Mouse (Mus musculus) hindbrain, embryonic 11.5 days (tissue): Measurements from ENCODE around the gene Fchsd2. TPM values are rescaled to one million over a fixed set of nuclear protein-coding genes. Genes with fewer than 3 reads are reported as not detected.

ENCODE experiments used
- ATAC-seq: fragments of 200-750 bp; cut with Nextera tagmentation; 2 replicates; pipeline ENCODE4 v1.8.0; 2017; ENCODE audit warnings: mild to moderate bottlenecking, moderate TSS enrichment, moderate library complexity; ENCODE audit not compliant: low FRiP score
- DNase-seq: peaks from one replicate; pipeline ENCODE4 v3.0.0-alpha.2; 2015; ENCODE audit warnings: low spot score
- H3K27ac ChIP-seq: fragments of 300-500 bp; sonication (generic); 2 replicates; pipeline ENCODE4 v1.5.1; 2014; ENCODE audit warnings: mild to moderate bottlenecking, low read depth, low read length
- H3K27me3 ChIP-seq: fragments of 300-500 bp; sonication (generic); 2 replicates; pipeline ENCODE4 v1.6.1; 2014; ENCODE audit warnings: mild to moderate bottlenecking, low read length, moderate library complexity, mixed read lengths; ENCODE audit not compliant: control insufficient read depth, insufficient read depth
- H3K36me3 ChIP-seq: fragments of 300-500 bp; sonication (generic); 2 replicates; pipeline ENCODE4 v1.6.1; 2014; ENCODE audit warnings: mild to moderate bottlenecking, low read length, moderate library complexity, mixed read lengths; ENCODE audit not compliant: control insufficient read depth, insufficient read depth
- H3K4me1 ChIP-seq: fragments of 300-500 bp; sonication (generic); replicated peaks from 2 replicates; pipeline ENCODE4 v1.6.1; 2014; ENCODE audit warnings: low read length, mixed read lengths; ENCODE audit not compliant: control insufficient read depth, insufficient read depth
- H3K4me2 ChIP-seq: fragments of 300-500 bp; sonication (generic); replicated peaks from 2 replicates; pipeline ENCODE4 v1.6.1; 2014; ENCODE audit warnings: mild to moderate bottlenecking, low read depth, low read length
- H3K4me3 ChIP-seq: fragments of 300-500 bp; sonication (generic); 2 replicates; pipeline ENCODE4 v1.5.1; 2014; ENCODE audit warnings: low read depth, low read length
- H3K9ac ChIP-seq: fragments of 300-500 bp; sonication (generic); 2 replicates; pipeline ENCODE4 v1.6.1; 2014; ENCODE audit warnings: low read depth, low read length
- H3K9me3 ChIP-seq: fragments of 300-500 bp; sonication (generic); 2 replicates; pipeline ENCODE4 v1.6.1; 2016; ENCODE audit warnings: low read length; ENCODE audit not compliant: control insufficient read depth
- WGBS: fragments of 180-500 bp; shearing (Covaris S2); extraction: QIAGEN DNeasy Blood & Tissue Kit; methylation state at CpG from one replicate; pipeline ENCODE4 v1.1.7; 2014; 5-methylcytosine and 5-hydroxymethylcytosine counted together
- polyA plus RNA-seq: library from polyadenylated mRNA; unstranded; fragments of >200 nt; fragmentation: Nextera tagmentation; extraction: Ambion mirVana; gene quantifications from 2 replicates; pipeline ENCODE4 v1.2.1, GENCODE M21; 2014

Gene Fchsd2
- polyA plus RNA-seq, 1 experiment from 2014 or later = 34.5 TPM

DNA sequence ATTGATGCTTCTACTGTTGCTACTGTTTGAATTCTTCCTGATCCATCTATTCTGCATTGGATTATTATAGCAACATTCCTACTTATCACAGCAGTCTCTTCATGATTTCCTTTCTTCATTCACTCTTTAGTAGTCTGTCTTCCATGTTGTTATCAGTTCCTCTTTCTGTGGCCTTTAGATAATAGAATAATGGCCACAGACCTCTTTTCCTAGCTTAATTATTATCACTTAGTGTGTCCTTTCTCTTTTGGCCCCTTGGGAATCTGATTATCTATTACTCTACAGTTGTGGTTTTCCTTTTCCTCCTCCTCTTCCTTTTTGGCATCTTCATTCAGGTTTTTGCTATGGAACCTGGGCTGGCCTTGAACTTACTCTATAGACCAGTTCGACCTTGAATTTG lies 21.7 kb downstream of the Fchsd2 start:
- DNase-seq (no peak), ATAC-seq (no peak)
- Histone ChIP-seq H3K36me3 (peaks cover 4% of the 10 kb centered on the region; the same call in 1 of the 2 replicates), H3K4me3 (no peak overlapping the region), H3K4me1 (no peaks in the 10 kb centered on the region), H3K9me3 (no peaks in the 10 kb centered on the region), H3K4me2 (no peak overlapping the region), H3K9ac (no peak overlapping the region), H3K27me3 (no peaks in the 10 kb centered on the region), H3K27ac (no peak overlapping the region)
- WGBS = 90% methylated on average over 1 of the region's 1 CpGs

DNA sequence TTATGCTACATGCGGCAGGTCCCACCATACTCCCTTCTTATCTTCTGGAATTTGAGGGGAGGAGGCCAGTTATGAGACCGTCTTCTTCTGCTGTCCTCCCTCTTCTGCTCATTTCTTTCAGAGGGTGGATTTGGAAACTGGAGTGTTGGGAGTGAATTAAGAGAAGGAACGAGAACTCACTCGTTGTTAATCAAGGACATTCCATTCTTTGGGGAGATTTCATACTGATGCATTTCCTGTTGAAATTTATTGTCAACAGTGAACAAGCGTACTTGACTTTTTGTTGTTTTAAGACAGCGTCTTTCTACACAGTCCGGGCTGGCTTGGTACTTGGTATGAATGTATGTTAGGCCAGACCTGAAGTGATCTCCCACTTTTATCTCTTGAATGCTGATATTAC lies 26.7 kb downstream of the Fchsd2 start:
- H3K4me3 ChIP-seq = no peak overlapping the region
- no peak for ATAC-seq
- H3K9ac ChIP-seq = no peak overlapping the region
- H3K36me3 ChIP-seq = peaks cover 4% of the 10 kb centered on the region; the same call in 1 of the 2 replicates
- H3K27ac ChIP-seq = no peak overlapping the region
- no peak for DNase-seq
- no peaks in the 10 kb centered on the region for H3K9me3 ChIP-seq
- 95% methylated on average over 7 of the region's 7 CpGs for WGBS
- no peaks in the 10 kb centered on the region for H3K27me3 ChIP-seq
- no peak overlapping the region for H3K4me2 ChIP-seq
- no peaks in the 10 kb centered on the region for H3K4me1 ChIP-seq

DNA sequence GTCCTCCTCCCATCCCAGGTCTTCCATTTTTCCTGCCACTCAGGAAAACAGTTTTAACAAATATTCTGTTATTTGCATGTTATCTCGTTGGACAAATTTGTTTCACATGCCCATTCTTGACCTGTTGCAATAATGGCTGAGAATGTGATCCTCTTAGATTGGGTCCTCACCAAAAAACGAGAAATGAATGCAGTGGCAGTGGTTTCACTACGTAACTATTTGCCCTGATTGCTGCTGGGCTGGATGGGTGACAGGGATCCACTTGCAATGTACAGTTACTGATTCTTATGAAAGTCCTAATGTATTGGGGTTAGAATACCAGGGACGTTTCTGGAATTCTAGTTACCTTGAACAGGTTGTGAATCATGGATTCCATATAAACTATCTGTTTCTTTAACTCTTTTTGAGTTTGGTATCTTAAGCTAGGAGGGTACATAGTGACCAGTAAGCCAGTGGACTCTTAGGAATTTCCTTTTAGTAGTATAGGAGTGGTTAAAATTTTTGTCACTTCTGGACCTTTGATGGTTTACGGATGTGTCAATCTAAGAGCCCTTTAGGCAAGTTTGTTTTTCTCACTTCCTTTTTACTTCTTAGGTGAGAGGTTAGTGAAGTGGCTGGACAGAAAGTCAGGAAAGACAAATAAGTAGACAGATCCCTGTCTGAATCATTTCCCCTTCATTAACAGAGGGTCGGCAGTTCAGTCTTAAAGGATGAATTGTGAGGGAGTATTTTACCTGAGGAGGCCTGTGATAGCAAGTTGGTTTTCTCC lies 31.1 kb downstream of the Fchsd2 start:
- Histone ChIP-seq H3K4me2 (no peak overlapping the region), H3K9me3 (no peaks in the 10 kb centered on the region), H3K36me3 (no peaks in the 10 kb centered on the region), H3K4me1 (no peaks in the 10 kb centered on the region), H3K27ac (no peak overlapping the region), H3K9ac (no peak overlapping the region), H3K4me3 (no peak overlapping the region), H3K27me3 (no peaks in the 10 kb centered on the region)
- DNase-seq = no peak
- ATAC-seq = no peak
- 86% methylated on average over 6 of the region's 6 CpGs for WGBS

DNA sequence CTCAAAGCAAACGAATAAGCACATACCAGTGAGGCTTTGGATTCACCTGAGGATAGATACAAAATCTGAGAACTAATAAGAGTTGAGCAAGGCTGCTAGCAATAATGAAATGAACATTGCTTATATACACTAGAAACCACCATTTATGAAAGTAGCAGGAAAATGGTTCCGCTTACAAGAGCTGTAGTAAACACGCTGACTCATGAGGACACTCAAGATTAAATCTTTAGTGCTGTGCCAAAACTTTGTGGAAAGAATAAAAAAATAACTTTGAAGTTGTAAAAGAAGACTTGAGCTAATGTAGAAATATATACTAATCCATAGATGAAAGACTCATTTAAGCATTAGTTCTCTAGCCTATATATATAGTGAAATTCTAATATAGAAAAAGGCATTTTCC lies 35.1 kb downstream of the Fchsd2 start:
- H3K27ac ChIP-seq = no peak overlapping the region
- no peak overlapping the region for H3K9ac ChIP-seq
- H3K4me2 ChIP-seq = no peak overlapping the region
- H3K9me3 ChIP-seq = no peaks in the 10 kb centered on the region
- 90% methylated on average over 3 of the region's 3 CpGs for WGBS
- DNase-seq (no peak), ATAC-seq (no peak)
- H3K4me1 ChIP-seq = no peaks in the 10 kb centered on the region
- no peak overlapping the region for H3K4me3 ChIP-seq
- no peaks in the 10 kb centered on the region for H3K27me3 ChIP-seq
- no peaks in the 10 kb centered on the region for H3K36me3 ChIP-seq

DNA sequence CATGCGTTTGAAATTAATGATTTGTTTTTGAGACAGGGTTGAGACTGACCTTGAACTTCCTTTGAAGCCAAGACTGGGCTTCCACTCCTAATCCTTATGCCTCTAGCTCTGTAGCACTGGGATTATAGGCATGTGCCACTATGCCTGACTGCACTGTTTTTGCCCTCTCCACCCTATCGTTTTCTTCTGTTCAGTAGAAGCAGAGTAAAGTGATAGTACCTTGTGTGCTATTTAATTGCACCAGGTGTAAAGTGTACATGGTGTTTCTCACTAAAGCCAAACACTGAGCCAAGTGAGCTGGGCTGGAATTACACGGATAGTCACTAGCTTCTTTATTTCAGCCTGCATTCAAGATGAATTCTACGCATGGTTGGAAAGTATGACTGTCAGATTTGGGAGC lies 35.9 kb downstream of the Fchsd2 start:
- Histone ChIP-seq H3K27ac (no peak overlapping the region), H3K4me3 (no peak overlapping the region), H3K36me3 (no peaks in the 10 kb centered on the region), H3K9me3 (no peaks in the 10 kb centered on the region), H3K27me3 (no peaks in the 10 kb centered on the region), H3K4me1 (no peaks in the 10 kb centered on the region), H3K4me2 (no peak overlapping the region), H3K9ac (no peak overlapping the region)
- no peak for ATAC-seq
- 92% methylated on average over 4 of the region's 4 CpGs for WGBS
- DNase-seq = no peak

DNA sequence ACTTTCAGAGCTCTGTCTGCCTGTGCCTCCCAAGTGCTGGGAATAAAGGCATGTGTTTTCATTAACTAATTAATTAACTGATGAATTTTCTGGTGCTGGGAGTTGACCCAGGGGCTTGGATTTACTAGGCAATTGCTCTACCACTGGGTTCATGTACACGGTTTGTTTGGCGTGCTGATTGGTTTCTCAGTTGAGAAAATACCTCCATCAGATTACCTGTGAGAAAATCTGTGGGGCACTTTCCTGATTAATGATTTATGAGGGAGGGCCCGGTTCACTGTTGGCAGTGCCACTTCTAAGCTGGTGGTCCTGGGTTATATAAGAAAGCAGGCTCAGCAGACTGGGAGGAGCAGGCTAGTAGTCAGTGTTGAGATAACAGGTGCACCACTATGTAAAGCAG lies 38.0 kb downstream of the Fchsd2 start:
- no peak for ATAC-seq
- no peak overlapping the region for H3K4me3 ChIP-seq
- WGBS = 86% methylated on average over 3 of the region's 3 CpGs

DNA sequence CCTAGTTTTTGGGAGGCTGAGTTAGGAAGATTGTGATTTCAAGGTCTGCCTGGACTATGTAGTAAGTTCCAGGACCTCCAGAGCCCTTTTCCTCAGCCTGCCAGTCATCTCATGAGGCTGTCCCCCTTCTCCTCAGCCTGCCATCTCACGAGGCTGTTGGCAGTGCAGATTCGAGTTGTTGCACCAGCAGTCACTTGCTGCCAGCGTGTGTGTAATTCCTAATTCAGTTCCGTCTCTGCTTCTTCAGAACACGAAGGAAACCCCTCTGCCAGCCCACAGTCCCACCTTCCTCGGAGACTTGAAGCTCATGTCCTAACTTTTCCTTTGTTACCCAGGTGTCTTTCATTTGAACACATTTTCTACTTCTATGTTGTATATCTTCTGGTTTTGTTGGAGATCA lies 38.6 kb downstream of the Fchsd2 start:
- H3K27ac ChIP-seq = no peak overlapping the region
- 85% methylated on average over 6 of the region's 6 CpGs for WGBS
- H3K9ac ChIP-seq = no peak overlapping the region
- H3K27me3 ChIP-seq = no peaks in the 10 kb centered on the region
- no peaks in the 10 kb centered on the region for H3K4me1 ChIP-seq
- no peaks in the 10 kb centered on the region for H3K9me3 ChIP-seq
- H3K4me3 ChIP-seq = no peak overlapping the region
- ATAC-seq (no peak), DNase-seq (no peak)
- H3K36me3 ChIP-seq = no peaks in the 10 kb centered on the region
- H3K4me2 ChIP-seq = no peak overlapping the region

More for the DNA sequence above, 38.0 kb downstream of the Fchsd2 start:
- Histone ChIP-seq H3K27ac (no peak overlapping the region), H3K9me3 (no peaks in the 10 kb centered on the region), H3K4me2 (no peak overlapping the region), H3K9ac (no peak overlapping the region), H3K36me3 (no peaks in the 10 kb centered on the region), H3K27me3 (no peaks in the 10 kb centered on the region), H3K4me1 (no peaks in the 10 kb centered on the region)
- no peak for DNase-seq

DNA sequence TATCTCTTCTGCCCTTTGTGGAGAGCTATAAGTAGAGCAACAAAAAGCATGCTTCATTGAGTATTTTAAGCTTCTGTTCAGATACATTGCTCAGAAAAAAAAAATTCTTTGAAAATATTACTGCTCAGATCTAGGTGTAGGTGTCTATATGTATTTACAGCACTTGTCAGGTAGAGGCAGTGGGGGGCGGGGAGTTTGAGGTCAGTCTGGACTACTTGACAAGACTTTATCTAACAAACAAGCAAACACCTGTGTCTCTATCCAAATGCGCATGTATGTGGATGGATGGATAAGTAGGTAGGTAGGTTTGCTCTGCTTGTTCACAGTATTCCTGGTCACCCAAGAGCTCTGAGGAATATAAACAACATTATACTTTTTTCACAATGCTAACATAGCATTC lies 40.9 kb downstream of the Fchsd2 start:
- Histone ChIP-seq H3K9ac (no peak overlapping the region), H3K36me3 (no peaks in the 10 kb centered on the region), H3K27me3 (no peaks in the 10 kb centered on the region), H3K4me2 (no peak overlapping the region), H3K9me3 (no peaks in the 10 kb centered on the region), H3K4me3 (no peak overlapping the region), H3K4me1 (no peaks in the 10 kb centered on the region), H3K27ac (no peak overlapping the region)
- no peak for ATAC-seq
- WGBS = 95% methylated on average over 2 of the region's 2 CpGs
- DNase-seq = no peak

DNA sequence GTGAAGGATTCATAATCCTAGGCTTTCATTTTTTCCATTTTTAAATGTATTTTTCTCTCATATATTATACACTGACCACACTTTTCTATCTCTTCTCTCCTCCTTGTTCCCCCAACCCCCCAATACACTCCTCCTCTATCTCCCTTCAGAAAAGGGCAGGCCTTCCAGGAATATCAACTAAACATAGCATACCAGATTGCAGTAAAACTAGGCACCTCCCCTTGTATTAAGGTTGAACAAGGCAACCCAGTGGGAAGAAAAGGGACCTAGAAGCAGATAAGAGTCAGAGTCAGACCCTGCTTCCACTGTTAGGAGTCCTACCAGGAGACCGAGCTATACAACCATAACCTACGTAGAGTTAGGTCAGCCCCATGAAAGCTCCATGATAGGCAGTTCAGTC lies 41.5 kb downstream of the Fchsd2 start:
- ATAC-seq = no peak
- H3K4me1 ChIP-seq = no peaks in the 10 kb centered on the region
- no peaks in the 10 kb centered on the region for H3K27me3 ChIP-seq
- no peak overlapping the region for H3K4me3 ChIP-seq
- H3K9me3 ChIP-seq = no peaks in the 10 kb centered on the region
- H3K27ac ChIP-seq = no peak overlapping the region
- DNase-seq = no peak
- WGBS = 96% methylated on average over 2 of the region's 2 CpGs
- H3K4me2 ChIP-seq = no peak overlapping the region
- H3K9ac ChIP-seq = no peak overlapping the region
- H3K36me3 ChIP-seq = no peaks in the 10 kb centered on the region
